Mouse (Mus musculus): ENCODE measurements around the gene Plekhf1.

The Plekhf1 gene

DNA sequence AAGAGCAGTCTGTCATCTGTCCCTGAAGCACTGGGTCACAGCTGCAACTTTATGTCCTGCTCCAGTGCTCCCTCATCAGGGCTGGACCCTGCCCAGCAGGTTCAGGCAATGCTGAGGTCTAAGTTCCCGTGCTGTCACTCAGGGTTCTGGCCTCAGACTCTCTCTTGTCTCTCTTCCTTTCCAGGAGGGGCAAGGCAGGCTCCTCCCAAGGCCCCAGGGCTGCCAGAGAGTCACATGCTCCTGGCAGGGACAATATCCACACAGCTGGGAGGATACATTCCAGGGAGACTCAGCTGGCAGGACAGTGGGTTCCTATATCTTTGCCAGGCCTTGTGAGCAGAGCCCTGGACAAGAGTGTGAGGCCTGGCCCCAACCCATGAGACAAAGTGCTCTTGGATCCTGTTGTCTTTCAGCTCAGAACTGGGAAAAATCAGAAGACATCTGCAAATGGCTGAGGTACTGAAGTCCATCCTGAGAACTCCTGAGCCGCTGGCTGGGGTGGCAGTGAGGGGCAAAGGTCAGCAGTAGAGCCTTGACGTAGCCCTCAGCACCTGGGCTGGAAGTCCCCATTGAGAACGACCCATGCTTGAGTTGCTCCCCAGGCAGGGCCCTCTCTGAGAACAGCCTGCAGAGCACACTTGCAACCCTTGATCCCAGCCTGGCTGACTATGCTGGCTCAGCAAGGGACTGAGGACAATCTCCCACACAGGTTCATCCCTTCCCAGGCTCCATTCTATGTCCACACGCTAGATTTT is 10.2 kb downstream of the Plekhf1 start:
- peak; percentile 67 to 69 for DNase-seq

DNA sequence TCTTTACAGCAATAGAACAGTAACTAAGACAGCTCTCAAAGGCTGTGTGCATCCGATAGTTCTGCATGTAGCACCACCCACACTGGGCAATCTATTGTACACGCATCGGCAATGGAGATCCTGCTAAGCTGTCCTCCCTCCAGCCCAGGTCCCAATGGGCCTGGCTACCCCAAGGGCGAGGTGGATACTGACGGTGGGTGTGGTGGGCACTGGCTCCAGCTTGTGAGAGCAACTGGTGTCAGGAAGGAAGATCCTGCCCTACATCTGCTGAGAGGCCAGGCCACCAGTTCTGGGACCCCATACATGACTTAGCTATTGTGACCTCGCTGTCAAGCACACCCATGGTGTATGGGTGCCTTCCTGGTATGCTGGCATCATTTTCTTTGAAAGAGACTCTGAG is 12.1 kb downstream of the Plekhf1 start:
- no peak for DNase-seq

DNA sequence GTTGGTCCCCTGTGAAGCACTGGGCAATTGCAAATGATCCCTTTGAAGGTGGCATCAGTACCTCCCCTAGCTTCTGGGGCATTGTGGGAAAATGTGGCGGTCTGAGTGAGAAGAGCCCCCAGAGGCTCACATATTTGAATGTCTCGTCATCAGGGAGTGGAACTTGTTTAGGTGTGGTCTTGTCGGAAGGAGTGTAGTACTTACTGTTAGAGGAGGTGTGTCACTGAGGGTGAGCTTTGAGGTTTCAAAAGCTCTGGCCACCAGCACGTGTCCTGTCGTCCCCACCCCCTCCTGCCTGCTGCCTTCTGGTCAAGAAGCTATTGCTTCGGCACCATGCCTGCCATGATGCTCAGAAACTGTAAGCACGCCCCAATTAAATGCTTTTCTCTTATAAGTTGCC is 12.5 kb downstream of the Plekhf1 start:
- no peak for DNase-seq

DNA sequence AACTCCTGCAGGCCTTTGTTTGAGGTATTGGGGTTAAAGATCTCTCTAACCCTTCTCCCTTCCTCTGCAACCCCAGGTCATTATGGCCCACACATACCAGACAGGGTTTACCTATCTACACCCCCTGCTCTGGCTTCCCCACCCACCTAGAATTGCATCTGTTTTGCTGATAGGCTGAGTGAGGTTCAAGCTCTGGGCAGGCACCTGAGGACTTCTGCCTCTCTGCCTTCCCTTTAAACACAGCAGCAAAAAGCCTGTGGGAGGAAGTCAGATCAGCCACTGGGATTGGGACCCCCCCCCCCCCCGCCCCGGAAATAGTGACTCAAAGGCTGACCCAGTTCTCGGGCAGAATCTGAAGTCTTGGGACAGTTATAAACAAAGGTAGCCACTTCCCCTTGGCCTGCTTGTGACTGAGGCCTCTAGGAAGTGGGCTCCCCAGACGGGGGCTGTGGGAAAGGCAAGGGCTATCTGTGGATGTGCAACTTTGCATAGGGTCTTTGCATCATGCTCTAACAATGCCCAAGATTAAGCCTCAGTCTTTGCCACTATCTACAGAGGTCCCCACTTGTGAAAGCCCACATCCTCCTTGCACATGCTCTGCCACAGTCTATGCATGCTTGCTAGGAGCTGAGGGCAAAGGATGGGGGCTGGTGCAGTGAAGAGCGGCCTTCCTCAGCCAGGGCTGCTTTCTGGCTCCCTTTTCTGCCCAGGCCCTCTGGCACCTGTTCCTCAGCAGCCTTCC is 13.2 kb downstream of the Plekhf1 start:
- no peak for DNase-seq

DNA sequence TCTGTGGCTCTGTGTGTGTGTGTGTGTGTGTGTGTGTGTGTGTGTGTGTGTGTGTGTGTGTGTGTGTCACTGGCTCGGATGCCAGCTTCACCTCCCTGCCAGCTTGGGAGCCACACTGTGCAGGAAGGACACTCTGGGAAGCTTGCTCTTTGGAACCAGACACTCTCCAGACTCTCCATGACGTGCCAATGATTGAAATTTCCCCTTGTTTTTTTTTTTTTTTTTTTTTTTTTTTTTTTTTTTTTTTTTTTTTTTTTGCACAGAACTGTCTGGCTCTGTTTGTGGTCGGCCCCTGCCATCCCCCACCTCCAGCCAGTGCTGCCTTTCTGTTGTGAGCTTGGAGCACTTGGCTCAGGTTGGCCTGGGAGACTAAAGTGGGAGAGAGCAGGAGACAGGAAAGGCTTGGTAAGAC is 15.2 kb downstream of the Plekhf1 start:
- DNase-seq: peak; percentile 72 to 76

DNA sequence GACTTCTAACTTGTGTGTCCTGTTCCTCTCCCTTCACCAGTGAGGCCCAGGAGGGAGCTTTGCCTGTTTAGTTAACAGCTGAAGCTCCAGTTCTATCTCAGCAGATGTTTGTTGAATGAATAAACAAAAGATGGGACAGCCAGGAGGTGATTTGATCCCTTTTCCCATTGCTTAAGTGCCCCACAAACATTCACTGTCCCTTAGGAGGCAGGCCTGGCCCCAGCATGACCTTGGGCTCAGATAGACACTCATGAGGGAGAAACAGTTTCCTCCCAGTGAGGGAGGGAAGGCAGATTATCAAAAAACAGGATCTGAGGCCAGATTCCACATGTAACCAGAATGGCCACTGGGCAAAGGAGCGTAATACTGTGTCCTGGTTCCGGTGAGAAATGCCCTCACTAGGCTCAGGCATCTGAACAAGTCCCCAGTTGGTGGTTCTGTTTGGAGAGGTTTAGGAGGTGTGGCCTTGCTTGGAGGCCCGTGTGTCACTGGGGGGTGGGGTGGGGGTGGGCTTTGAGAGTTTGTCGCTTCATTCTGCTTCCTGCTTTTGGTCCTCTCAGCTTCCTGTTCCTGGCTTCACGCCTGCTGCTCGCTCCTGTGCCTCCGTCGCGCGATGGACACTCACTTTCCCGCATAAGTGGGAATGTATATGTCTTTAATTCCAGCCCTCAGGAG is 18.2 kb downstream of the Plekhf1 start:
- no peak for DNase-seq

DNA sequence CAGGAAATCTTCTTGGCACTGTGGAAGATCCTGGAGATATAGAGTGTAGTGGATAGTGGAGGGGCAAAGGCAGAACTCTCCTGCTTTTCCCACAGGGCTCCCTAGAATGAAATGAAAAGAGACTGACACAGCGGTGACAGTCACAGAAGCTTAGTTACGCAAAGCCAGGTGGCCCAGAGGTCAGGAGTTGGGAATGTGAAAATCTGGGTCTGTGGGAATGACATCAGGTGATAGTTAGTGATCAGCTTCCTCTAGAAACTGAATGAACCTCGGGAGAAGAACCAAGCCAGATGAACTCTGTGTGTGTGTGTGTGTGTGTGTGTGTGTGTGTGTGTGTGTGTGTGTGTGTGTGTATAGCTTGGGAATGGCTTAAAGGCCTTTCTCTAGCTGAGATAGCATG is 18.8 kb downstream of the Plekhf1 start:
- DNase-seq: no peak

DNA sequence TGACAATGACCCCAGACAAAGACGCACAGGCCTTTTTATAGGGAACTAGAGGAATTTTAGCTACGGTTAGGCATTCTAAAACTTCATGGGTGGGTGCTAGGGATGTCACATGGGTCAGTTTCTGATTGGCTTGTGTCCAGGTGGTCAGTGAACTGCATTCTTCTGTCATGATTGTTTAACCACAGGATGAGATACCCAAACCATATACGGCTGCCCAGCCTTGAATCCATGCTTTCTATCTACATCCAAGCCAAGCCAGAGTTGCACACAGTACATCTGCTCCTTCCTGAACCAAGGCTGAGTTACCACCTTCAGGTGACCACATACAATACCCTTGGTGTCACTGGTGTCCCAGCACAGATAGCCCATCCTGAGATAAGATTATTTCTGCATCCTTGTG is 21.3 kb downstream of the Plekhf1 start:
- DNase-seq: no peak

DNA sequence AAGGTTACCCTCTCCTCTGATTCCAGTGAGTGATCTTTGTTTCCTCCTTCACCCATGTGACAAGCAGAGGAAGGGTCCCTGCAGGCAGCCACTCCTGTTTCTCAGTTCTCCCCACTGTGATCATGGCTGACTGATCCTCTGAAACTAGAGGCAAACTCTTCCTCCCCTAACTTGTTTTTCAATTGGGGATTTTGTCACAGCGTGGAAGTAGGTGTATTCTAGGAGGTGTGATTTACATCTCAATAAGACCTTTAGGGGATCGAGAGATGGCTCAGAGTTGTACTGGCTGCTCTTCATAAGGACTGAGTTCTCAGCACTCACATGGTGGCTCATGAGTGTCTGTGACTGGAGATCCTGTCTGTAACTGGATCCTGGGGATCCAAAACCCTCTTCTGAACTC is 22.0 kb downstream of the Plekhf1 start:
- no peak for DNase-seq

DNA sequence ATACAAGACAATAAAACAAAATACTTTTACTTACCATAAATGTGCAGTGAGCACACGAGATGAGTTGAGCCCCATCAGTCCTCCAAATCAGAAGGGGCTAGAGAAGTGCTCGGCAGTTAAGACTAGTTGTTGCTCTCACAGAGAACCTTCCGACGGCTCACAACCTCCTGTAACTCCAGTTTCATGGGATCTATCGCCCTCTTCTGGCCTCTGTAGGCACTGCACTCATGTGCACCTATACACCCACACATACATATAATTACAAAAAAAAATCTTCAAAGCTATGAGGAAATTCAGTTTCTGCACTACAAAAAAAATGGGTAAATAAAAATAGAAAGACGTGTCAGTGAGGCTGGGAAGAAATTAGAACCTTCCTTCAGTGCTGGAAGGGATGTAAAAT is 23.5 kb downstream of the Plekhf1 start:
- peak in 1 of 2 experiments; percentile 56 for DNase-seq

DNA sequence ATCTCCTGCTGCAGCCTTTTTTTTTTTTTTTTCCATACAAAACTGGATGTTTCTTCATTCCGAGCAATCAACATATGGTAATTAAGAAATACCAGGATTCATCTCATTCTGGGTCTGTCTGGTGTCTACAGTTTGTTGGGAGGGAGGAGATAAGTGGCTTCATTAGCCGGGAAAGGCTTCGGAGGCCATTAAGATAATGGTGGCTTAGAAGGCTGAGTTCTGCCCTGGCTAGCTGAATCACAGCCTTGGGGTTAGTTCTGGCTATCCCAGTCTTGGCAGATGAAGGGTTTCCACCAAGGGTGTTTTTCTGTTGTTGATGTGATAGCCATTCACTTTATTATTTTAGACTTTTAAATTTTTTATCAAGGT is 26.5 kb downstream of the Plekhf1 start:
- DNase-seq: peak in 1 of 2 experiments; percentile 41

DNA sequence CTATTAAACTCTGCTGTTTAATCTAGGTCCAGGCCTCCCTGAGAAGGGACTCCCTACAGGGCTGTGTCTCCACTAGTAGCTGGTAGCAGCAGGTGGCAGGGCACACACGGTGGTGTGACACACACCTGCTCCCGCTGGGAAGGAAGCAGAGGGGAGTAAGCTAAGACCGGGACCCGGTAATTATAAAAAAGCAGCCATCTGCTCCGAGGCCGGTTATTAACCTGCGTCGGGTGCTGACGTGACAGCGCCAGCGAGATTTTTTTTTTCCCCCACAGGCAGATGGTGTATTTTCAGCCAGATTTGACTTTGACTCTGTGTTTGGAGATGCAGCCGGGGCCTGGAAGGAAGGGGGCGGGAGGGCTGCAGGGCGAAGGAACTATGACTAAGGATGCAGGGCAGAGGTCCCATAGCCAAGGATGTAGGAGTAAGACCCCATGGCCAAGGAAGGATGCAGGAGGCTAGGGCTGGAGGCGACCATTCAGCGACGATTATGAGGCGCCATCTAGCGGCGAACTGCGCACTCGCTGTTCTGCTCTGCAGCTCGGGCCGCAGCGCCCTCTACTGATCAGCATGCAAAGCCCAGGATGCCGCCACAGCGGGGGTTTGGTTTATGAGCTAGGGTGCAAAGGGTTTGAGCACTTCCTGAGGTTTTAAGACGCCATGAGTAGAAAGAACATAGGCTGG is 27.1 kb downstream of the Plekhf1 start:
- DNase-seq: peak; percentile 97 to 98

DNA sequence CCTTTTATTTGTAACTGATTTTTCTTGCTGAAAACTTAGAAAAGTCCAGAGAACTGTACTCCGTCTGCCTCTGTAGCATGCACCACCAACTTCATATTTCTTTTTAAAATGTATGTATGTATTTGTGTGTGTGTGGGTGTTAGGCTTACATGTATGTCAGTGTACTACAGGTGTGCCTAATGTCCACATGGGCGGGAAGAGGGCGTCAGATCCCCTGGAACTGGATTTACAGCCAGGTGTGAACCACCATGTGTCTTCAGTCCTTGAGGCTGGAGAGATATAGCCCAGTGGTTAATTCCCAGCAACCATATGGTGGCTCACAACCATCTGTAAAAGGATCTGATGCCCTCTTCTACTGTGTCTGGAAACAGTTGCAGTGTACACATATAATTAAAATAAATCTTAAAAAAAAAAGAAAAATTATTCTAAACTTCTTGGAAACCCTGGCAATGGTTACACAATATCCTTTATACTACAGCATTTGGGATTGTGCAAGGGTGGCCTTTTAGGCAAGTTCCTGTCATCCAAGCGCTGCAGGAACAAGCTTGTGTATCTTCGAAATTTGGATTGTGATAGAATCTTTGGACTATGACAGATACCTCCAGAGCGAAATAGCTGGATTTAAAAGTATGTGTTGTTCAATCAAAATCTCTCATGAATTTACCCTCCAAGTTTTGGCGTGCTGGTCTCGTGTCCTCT is 27.8 kb downstream of the Plekhf1 start:
- no peak for DNase-seq

DNA sequence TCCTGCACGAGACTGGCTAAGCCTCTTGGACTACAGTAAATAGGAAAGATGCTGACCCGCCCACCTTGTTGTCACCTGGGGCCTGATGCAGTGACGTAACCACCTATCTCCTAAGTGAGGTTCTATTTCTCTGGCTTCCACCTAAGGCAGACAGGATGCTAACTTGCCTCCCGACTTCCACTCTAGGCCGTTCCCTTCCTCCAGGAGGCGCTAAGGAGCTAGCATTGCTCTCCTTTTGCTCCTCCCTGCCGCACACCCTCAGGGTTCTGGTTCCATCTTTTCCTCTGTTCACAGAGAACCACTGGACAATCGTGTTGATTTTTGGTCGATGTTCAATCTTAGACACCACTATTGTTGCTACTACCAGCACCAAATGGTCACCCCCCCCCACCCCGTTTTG is 36.2 kb downstream of the Plekhf1 start:
- DNase-seq: peak in 1 of 2 experiments; percentile 73

DNA sequence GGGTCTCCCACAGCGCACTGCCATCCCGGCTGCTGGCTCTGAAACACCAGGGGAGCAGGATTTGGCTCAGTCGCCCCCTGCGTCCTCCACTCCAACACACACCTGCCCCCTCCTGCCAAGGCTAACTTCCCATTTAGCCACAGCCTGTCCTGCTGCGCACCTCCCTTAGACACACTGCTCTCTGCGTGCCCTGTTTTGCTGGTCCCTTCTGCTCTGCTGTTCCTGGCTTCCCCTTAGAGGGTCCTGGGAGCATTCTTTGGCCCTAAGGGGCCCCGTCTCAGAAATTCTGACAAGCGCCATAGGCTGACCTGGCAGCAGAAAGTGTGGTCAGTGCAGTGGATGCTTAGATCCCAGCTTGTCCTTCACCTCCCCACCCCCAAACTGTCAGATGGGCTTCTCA is 36.7 kb downstream of the Plekhf1 start:
- no peak for DNase-seq

DNA sequence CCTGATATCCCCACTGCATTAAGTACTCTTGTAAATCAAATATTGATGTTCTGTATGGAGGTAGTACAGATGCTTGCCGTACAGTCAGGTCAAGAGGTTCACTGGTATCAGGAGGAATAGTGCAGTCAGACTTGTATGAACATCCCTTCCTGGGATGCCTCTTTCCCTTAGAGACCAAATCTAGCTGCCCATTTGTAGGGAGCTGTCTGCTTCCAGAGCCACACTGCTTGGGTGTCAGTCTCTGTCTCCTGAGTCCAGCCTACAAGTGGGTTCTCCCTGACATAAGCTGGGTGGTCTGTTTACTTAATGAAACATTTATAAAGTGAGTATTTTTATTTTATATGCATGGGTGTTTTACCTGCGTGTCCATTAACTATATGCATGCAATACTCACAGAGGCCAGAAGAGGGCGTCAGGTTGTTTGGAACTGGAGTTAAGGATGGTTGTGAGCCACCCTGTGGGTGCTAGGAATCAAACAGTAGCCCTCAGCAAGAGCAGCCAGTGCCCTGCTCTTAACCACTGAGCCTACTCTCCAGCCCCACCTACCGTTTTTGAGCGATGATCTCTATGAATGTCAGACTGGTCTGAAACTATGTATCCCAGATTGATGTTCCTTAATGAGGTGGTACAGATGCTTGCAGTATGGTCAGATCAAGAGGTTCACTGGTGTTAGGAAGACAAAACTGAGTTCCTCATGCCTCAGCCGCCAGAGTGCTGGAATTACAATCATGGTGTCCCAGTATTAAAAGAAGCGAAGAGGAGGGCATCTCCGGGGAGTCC is 37.6 kb downstream of the Plekhf1 start:
- no peak for DNase-seq

DNA sequence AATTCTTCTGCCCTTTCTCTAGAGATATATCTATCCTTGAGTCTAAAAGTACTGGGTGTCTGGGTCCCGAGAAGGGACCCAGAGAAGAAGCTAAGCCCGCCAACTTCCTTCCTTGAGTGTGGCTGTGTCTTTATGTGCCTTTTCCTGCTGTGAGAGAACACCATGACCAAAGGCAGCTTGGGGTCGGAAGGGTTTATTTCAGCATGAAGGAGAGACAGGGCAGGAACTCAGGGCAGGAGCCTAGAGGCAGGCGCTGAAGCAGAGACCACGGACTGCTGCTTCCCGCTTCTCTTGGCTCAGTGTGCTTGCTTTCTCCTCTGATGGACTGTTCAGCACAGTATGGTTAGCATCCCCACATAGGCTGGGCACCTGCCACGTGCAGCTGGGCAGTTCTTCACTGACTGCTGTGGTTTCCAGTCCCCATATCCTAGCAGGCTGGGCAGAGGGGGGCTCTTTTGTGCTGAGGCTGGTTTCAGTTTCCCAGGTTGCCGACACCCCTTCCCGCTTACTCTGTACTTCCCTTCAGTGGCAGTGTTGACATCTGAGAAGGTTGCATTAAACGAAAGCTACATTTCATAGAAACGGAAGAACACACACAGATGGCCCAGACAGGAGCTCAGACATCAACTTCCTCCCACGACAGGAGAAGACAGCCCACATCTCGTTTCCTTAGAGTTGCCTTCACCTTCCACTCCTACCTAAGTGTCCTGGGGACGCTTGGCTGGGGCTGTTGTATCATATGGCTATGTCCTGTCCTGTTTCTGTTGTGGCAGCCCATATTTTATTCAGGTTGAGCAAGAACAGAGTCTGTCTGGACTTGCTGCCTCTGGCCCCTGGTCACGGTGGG is 38.5 kb downstream of the Plekhf1 start:
- DNase-seq: no peak

DNA sequence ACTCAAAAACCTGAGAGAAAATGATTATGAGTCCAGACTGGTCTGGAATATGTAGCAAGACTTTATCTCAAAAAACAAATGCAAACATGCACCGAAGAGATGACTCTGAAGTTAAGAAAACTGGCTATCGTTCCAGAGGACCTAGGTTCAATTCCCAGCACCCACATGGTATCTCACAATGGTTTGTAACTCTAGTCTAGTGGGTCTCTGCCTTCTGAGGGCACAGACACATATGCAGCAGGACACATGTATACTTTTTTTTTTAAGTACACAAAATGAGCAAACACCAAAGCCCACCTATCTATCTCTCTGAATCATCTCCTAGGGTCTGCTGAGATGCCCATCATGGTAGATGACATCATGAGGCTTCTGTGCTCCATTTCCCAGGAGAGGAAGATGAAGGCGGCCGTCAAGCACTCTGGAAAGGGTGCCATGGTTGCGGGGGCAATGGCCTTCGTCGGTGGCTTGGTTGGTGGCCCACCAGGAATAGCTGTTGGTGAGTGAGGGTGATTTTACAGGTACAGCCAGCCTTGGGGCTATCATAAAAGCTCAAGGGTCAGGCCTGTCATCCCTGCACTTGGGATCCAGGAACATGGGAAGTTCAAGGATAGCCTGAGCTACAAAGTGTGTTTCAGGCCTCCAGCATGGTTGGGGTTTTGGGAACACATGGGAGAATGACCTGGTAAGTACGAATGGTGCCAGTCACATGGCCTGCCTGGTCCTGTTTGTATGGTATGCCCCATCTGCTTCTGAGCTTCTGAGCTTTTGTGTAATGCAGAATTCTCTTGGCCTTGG is 39.3 kb downstream of the Plekhf1 start:
- DNase-seq: no peak

DNA sequence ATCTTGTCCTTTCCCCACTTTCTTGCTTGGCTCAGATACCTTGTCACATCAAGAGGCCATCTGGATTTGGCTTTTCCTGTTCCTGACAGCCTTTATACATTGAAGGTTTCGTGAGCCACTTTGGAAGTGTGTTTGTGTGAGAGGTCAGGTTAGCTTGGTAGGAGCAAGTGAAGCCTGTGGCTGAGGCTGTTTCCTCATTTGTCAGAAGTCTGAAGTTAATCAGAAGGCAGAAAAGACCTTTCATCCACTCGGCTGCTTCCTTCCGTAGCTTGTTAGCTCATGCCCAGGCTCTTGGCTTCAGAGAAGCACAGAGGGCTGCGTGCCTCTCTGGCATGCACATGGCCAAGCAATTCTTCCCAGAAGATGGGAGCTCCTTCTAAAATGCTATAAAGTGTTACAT is 40.0 kb downstream of the Plekhf1 start:
- peak in 1 of 2 experiments; percentile 55 for DNase-seq

DNA sequence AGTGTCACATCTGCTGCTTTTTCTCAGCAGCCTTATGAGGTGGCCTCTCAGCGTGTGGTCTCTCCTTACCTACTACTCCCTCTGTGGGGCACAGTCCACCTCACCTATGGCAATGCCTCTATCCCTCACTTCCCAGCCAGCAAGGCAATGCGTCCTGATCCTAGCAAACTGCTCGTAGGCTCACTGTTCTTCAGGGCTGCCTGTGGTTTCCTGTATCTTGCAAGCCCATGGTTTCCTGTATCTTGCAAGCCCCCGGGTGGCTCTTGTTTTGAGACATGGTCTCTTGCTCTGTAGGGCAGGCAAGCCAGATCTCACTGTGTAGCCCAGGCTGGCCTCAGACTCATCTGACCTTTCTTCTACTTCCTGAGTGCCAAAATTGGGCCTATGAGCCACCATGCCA is 41.0 kb downstream of the Plekhf1 start:
- DNase-seq: no peak
